Mouse (Mus musculus) myocyte (in vitro differentiated cells): ENCODE measurements at regions not wholly inside any gene's neighbourhood (a gene's known extent, or its start where the extent isn't known, plus 50 kb on each side); places are given as distances from the start of the nearest gene placed in this dataset.
"Not testable (repeated sequence)": the region's sequence is repeated elsewhere in the genome, so short reads cannot be mapped to it uniquely, and the experiment has no call there.

Experiments
- MYOD1 ChIP-seq, 3 experiments: IDR thresholded peaks; one replicate each; pipeline ENCODE4 v1.6.1; 2011; ENCODE audit warnings: control low read depth in 2 of 3, low read depth in 2 of 3, mild to moderate bottlenecking in 2 of 3, moderate library complexity in 1 of 3; ENCODE audit not compliant: insufficient read length in 2 of 3, control insufficient read depth in 1 of 3
- POLR2A ChIP-seq: IDR thresholded peaks from one replicate; pipeline ENCODE4 v1.6.1; 2011; ENCODE audit warnings: low read depth, mild to moderate bottlenecking, control low read depth, moderate library complexity; ENCODE audit not compliant: insufficient read length
- POLR2AphosphoS2 ChIP-seq: IDR thresholded peaks from one replicate; pipeline ENCODE4 v1.6.1; 2011; ENCODE audit warnings: low read depth, control low read depth; ENCODE audit not compliant: insufficient read length
- SRF ChIP-seq: IDR thresholded peaks from one replicate; pipeline ENCODE4 v1.6.1; 2011; ENCODE audit warnings: low read depth; ENCODE audit not compliant: control insufficient read depth, insufficient read length
- USF1 ChIP-seq: IDR thresholded peaks from one replicate; pipeline ENCODE4 v1.6.1; 2011; ENCODE audit warnings: low read depth, mild to moderate bottlenecking, control low read depth, moderate library complexity

DNA sequence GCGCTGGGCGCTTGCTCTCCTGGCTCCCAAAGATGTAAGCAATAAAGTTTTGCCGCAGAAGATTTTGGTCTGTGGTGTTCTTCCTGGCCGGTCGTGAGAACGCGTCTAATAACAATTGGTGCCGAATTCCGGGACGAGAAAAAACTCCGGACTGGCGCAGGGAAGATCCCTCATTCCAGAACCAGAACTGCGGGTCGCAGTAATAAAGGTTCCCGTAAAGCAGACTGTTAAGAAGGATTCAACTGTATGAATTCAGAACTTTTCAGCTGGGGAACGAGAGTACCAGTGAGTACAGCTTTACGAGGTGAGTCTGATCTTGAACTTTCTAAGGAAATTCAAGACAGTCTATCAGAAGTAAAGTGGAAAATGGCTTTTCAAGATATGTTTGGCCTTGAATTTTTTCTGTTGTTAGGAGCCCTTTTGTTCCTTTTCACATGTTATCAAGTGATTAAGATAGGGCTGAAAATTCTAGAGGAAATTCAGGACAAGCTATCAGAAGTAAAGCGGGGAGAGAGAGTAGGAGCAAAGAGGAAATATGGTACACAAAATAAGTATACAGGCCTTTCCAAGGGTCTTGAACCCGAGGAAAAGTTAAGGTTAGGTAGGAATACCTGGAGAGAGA, 76.4 kb downstream of the Dusp6 start:
- not testable (repeated sequence) for TF ChIP-seq MYOD1 (IDR thresholded peaks at IDR 0.05; ENCODE audit: control insufficient read depth in 1 of 3, insufficient read length in 2 of 3, low read depth in 2 of 3); POLR2A; SRF; USF1; POLR2AphosphoS2
